Mouse (Mus musculus) thymus, postnatal 4 days (tissue): ENCODE measurements around the gene Oaz3.

ENCODE experiments used
- DNase-seq: peaks from one replicate; pipeline ENCODE4 v3.0.0; 2021

Oaz3 gene

DNA sequence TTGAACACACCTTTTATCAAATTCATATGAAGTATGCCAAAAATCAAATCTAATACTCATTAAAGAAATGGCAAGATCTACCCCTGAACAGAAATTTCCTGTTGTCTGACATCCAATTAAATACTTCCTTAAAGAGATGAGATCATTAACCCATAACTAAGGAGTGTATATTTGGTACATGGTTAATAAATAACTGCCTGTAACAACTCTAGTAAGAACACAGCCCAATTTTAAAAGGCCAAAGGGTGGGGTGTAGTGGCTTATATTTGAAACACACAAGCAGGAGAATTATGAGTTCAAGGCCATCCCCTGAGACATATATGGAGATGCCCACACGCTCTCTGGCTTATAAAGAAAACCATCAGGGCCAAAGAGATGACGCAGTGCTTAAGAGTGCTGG is 5.7 kb upstream of the Oaz3 start:
- no peak for DNase-seq

DNA sequence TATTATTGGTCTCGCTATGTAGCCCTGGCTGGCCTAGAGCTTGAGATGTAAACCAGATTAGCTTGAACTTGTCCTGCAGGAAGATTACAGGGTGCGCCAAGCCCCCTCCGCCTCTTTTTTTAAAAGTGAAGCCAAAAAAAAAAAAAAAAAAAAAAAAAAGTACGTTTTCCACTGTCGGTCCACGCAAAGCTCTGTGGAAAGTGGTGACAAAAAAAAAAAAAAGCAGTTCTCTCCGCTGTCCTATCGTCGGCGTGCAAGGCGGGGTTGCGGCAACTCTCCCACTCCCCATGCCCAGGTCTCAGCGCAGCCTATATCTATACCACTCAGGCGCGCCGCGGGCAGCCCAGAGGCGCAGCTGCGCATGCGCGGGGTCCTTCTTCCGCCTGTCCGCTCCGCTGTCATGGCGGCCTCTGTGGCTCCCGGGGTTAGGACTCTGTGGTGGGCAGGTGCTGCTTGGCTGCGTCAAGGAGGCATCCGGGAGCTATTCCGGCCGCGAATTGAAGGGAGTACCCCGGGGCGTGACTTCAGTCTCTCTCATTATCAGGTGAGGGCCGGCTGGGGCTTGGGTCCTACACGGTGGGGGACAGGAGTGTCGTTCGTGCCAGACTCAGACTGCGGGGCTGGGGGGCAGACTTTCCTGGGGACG is 641 bp downstream of the Oaz3 start, which contains the start of gene Mrpl9:
Mrpl9 (plus strand) TSS at position 368 of the 646 bp plus-strand sequence.
- peak; percentile 98 for DNase-seq

DNA sequence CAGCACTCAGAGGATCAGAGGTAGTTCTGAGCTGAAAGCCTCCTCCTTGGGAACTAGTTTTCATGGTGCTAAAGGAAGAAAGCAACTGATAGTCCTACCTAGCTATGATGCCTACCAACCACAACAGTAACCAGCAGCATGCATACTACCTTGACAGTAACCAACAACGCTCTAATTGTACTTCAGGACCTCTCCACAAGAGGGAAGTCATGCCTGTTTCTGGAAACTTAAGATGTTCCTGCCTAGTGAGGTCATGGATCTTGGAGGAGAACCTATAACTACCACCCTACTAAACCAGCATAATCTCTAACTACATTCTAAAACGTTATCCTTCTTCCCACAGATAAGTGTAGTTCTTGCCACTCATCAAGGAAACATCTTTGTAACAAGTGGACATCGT is 2.5 kb downstream of the Oaz3 start:
- DNase-seq: no peak

DNA sequence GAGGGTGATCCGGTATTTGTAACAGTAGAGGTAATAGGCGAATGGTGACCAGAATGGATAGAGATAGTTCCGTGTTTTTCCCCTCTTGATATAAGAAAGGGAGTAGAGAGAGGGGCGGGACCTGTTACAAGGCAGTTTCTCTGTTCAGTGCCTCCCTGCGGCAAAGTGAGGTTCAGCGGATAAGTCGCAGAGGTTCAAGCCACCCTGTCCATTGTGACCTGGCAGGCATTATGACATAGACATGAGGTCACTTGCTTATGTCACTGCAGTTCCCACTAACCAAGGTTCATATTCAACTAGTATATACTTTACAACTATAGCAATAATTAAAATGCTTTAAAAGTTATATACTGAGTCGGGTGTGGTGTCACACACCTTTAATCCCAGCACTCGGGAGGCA is 7.3 kb downstream of the Oaz3 start:
- DNase-seq: no peak

GRCm38 (mm10) chr3:94434305-94434704 is 9.4 kb downstream of the Oaz3 start:
- DNase-seq: no peak

DNA sequence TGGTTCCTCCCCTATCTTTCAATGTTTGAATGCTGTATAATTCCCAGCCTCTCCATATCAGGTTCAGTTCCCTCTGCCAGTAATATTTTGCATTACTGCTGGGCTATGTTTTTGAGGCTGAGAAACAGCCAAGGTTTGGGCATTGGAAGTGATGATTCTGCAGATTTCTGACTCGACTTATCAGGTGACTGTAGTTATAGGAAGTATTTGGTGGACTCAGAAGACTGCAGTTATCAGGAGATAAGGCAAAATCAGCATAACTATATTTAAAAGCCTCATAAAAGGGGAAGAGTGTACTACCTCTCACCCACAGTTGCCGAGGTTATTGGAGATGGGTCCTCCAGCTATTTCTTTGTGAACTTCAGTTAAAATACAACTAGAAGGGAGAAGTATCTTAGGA is 12.7 kb downstream of the Oaz3 start:
- no peak for DNase-seq

DNA sequence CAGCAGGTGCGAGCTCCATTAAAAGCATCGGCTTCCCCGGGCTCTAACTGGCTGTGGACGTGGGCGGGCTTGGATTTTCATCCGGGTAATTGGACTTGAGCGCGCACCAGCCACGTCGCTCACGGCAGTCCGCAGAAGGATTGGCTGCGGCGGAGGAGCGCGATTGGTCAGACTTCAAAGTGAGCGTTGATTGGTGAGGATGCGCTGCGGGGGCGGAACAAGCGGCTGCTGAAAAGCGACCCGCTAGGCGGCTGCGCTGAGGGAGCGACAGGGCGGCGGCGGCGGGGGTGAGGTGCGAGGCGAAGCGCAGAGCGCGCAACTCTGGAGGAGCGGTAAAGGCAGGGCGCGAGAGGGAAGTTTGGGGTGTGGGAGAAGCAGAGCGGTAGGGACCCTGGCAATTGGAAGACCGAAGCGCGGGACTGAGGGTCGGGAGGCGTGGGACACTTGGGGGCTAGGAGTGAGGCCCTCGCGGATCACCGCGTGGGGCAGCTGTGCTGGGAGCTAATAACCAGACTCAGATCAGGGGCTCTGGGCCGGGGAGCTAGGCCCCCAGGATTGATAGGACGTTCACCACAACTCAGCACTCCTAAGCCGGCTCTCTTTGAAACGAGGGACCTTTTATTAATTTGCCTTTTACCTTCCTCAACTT is 30.6 kb downstream of the Oaz3 start, which contains the start of gene Tdrkh:
Tdrkh (plus strand) TSS at position 243 of the 649 bp plus-strand sequence.
- DNase-seq: peak; percentile 96

- DNase-seq: peak; percentile 75
Observed at GRCm38 (mm10) chr3:94412530-94412929, 31.2 kb downstream of the Oaz3 start.

- no peak for DNase-seq
Observed at GRCm38 (mm10) chr3:94405561-94405960, 38.2 kb downstream of the Oaz3 start.

GRCm38 (mm10) chr3:94404366-94405054 is 39.2 kb downstream of the Oaz3 start:
- peak; percentile 63 for DNase-seq

GRCm38 (mm10) chr3:94402451-94402850 is 41.3 kb downstream of the Oaz3 start:
- no peak for DNase-seq

DNA sequence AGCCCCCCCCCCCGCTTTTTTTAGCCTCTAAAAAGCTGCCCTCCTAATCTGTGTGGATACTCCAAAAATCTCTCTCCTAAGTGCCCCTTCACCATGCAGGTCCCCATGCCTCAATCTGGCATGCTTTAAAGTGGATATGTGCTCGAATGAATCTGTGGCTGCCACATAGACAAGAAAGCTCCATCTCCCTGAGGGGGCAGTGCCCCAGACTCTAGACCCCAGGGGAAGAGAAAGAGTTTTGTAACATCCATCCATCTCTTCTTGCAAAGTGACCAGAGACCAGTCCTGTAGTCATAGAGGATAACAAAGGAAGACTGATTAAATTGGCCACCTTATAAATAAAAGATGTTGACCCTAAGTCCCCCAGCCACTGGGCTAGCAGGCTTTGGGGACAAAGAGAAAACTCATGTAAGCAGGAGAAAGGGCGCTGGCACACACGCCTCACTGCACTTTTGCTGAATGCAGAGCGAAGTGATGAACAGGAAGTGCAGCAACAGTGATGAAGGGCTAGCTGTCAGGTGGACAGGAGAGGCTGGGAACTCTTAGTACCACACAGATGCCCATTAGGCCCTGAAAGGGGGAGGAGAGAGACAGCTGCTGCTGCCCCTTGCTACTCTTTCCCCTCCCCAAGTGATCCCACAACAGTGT is 43.9 kb downstream of the Oaz3 start:
- DNase-seq: peak; percentile 40

GRCm38 (mm10) chr3:94398943-94399481 is 44.7 kb downstream of the Oaz3 start:
- DNase-seq: peak; percentile 72

DNA sequence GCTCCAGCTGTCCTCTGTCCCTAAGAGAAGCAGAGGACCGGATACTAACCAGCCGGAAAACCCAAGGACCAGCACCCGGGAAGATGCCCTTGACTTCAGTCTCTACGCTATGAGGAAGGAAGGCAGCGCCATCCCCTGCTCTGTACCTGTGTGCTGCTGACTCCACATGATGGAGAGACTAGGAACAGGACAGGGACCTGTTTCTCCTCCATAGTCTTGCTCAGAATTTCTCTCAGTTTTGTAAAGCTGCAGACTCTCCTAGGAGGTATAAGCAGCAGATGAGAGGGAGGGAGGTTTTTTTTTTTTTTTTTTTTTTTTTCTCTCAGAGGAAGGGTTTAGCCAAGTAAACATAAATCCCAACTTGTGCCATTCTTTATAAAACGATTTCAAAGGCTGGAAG is 45.5 kb downstream of the Oaz3 start, which contains the start of gene Lingo4:
Lingo4 (plus strand) TSS at position 301 of the 400 bp plus-strand sequence.
- no peak for DNase-seq

- no peak for DNase-seq
Observed at GRCm38 (mm10) chr3:94396851-94397250, 46.9 kb downstream of the Oaz3 start.

- DNase-seq: no peak
Observed at GRCm38 (mm10) chr3:94396336-94396735, 47.4 kb downstream of the Oaz3 start.

DNA sequence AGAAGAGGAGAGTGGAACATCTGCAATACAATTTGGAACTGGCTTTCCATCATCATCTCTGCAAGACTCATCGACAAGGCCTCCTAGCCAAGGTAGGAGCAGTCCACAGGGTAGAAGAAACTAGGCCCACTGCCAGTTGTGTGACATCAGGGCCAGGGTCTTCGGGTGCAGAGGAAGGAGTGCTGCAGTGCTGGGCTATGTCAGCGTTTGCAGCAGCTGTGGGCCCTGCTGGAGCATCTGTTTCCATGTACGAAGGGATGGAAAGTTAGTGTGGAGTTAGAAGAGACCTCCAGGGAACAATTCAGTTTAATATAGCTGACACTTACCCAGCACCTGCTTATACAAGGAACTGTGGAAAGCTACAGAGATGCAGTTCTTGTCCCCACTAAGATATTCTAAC is 50.7 kb downstream of the Oaz3 start:
- DNase-seq: peak; percentile 14

DNA sequence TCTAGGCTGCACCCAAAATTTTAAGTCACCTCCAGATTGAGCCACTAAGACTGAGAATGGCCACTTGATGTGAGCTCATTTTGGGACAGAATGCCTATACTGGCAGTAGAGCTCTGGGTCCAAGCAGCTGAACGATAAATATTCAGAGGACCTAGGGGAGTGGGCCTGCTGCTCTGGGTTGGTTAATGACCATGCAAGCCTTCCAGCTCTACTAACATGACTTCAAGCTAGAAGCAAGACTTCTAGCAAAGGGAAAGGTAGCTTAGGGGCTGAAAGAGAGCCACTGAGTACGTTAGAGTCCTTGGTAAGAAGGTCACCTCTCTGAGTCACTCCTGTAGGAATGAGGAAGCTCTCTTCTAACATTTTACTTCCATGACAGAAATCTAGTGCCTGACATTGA is 51.6 kb downstream of the Oaz3 start:
- DNase-seq: peak; percentile 4

- DNase-seq: peak; percentile 22
Observed at GRCm38 (mm10) chr3:94391001-94391400, 52.7 kb downstream of the Oaz3 start.

DNA sequence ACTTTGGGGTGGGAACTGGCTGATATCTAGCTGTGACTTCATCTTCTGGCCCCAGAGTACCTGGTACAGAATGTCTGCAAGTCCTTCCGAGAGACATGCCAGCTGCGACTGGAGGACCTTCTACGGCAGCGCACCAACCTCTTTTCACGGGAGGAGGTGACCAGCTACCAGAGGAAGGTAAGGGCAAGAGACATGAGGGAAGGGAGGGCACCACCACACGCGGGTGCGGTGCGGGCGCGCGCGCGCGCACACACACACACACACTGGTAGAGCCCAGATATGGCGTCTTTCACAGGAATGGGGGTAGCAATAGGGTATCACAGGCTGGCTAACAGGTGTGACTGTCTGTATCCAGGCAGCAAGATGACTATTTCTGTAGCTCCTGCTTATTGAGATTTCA is 54.3 kb downstream of the Oaz3 start:
- peak; percentile 45 for DNase-seq

- peak; percentile 84 for DNase-seq
Observed at GRCm38 (mm10) chr3:94388047-94388446, 55.7 kb downstream of the Oaz3 start.

DNA sequence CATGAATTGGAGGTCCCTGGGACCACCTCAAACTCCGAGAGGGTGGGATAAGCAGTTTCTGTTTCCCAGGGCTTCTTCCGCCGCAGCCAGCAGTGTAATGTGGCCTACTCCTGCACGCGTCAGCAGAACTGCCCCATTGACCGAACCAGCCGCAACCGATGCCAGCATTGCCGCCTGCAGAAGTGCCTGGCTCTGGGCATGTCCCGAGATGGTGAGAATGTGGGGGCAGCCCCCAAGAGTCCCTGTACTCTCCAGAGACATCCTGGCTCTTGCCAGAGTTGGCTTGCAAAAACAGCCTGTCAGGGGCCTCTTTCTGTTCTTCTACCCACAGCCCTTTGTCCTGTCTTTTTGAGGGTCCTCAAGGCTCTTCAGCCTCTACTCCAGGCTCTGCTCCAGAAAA is 56.3 kb downstream of the Oaz3 start:
- DNase-seq: peak; percentile 60

DNA sequence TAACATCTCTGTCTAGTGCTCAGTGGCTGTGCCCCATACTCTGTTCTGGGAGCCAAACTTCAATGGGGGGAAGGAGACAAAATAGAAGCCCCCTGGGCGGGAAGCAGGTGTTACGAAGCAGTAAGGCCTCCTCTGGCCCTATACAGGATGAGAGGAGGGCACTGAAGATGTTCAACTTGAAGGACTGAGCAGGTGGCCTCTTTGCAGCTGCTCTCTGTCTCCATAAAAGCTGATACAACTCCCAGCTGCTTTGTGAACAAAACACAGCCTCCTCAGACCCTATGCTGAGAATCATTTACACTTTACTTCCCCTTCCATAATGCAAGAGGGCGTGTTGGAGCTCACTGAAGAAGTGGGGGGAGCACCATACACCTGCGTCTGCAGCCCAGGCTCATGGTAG is 57.0 kb downstream of the Oaz3 start:
- DNase-seq: peak; percentile 72
